Mouse (Mus musculus) heart, postnatal 0 days (tissue): Measurements from ENCODE around the gene Gimap9.

ENCODE experiments used
- CTCF ChIP-seq: IDR thresholded peaks from 2 replicates; pipeline ENCODE4 v1.5.1; 2016; ENCODE audit warnings: antibody characterized with exemption, control low read depth, low read depth
- EP300 ChIP-seq: IDR thresholded peaks from 2 replicates; pipeline ENCODE4 v1.6.1; 2016; ENCODE audit warnings: antibody characterized with exemption, low read depth

DNA sequence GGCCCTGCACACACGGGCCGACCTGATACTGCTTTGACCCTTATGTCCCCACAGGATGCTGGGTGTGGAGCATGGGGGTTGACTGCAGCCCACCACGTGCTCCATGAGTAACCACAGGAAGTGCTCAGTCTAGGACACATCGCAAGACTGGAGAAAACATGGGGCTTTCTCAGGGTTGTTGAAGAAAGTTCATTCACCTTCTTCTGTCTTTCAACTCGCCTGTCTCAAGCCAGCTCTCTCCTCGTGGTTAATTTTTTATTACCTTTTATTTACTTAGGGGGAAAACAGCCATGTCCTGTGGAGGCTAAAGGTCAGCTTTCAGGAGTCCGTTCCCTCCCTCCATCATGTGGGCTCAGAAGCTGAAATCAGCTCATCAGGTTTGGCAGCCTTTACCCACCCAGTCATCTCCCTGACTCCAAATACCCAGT, 9.8 kb upstream of the Gimap9 start:
- no peak for TF ChIP-seq CTCF
- no peak for TF ChIP-seq EP300
